Mouse (Mus musculus) R1 (cell line): Measurements from ENCODE around the gene Ap2a2.
"Not testable (repeated sequence)": the region's sequence is repeated elsewhere in the genome, so short reads cannot be mapped to it uniquely, and the experiment has no call there.

Experiments used
- DNase-seq: peaks from one replicate; pipeline ENCODE4 v3.0.0-alpha.2; 2018; ENCODE audit warnings: low read depth, low spot score

The Ap2a2 gene

DNA sequence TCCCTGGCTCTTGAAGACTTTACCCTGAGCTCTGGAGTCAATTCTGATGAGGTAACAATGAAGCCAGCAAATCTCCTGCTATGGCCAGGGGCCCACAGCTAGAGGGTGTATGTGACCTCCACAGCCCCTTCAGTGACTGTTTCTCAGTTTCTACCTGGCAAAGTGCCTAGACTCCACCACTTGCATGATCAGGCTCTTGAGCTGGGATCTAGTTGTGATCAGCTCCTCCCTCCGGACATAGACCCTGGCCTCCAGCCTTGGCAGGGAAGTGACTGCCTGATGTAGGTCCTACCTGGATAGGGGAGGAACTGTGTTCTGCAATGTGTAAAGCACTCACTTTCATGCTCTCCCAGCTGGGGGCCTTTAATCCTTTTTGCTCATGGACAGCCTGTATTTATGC is 98.4 kb downstream of the Ap2a2 start:
- no peak for DNase-seq

GRCm38 (mm10) chr7:141661481-141661880 is 99.5 kb downstream of the Ap2a2 start:
- no peak for DNase-seq

DNA sequence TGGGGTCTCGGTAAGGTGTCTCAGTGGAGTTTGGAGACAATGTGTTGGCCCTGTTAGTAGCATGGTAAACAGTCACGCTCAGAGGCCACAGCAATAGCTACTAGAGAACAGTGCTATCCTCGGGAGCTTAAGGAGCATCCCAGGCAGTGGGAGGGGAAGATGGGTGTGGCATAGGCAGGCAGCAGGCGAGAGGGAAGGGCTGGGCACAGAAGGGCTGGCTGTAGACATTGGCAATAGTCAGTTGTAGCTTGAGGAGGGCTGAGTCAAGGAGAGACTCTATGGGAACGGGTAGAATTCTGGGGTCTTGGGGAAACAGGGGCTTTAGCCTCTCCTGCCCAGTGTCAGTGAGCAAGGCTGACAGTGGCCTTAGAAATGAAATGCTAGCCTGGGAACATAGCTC is 100.2 kb downstream of the Ap2a2 start:
- DNase-seq: no peak

DNA sequence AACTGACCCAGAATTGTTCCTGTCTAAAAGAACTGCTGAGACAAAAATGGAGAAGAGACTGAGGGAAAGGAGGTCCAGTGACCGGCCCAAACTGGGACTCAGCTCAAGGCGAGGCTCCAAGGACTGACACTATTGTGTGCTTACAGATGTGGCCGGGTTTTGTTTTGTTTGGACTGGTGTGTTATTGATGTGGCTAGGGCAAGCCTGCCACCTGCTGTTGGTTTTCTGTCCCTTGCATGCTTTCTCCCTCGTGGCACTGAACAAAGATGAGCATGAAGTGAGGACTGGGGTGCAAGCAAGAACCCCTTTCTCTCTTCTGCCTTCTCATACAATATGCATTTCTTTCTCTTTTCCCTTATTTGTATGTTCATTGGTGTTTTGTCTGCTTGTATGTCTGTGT is 104.2 kb downstream of the Ap2a2 start:
- peak; percentile 73 for DNase-seq

DNA sequence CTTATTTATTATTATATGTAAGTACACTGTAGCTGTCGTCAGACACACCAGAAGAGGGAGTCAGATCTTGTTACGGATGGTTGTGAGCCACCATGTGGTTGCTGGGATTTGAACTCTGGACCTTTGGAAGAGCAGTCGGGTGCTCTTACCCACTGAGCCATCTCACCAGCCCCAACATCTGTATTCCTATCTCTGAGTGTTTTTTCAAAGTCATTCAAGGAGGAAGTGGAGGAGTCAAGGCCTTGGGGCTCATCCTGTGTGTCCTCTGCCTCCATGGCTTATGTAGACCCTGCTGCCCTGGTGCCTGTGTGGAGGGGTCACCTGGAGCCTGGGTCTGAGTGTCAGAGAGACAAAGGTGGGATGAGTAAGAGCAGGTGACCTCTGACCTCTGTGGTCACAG is 107.1 kb downstream of the Ap2a2 start:
- not testable (repeated sequence) for DNase-seq

GRCm38 (mm10) chr7:141670999-141671398 is 109.0 kb downstream of the Ap2a2 start:
- DNase-seq: peak; percentile 64

DNA sequence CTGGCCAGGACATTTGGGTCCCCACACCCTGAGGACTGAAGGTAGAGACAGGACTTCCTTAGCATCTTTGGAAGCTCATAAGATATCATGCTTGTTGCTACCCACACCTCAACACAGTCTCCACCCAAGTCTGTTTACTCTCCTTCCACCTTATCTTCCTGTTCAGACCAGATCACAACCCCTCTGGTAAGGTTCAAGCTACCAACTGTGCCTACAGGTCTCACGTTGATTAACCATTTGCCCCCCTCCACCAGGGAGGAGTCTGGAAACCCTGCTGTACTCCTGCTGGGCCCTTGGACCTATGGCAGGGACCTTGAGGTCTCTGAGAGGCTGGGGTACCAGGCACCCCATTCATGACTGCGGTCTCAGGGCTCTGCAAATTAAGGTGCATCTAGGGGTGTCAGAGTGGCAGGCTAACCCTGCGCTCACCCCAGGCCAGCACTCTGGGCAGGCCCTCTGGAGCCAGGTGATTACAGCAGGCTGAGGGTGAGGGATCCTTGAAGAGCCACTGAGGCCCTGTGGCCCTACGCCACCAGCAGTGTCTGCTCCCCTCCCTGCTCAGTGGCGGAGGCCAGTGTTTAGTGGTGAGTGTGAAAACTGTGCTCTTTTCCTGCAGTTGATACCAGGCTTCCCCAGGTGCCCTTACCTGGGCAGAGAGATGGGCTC is 109.8 kb downstream of the Ap2a2 start:
- DNase-seq: no peak

DNA sequence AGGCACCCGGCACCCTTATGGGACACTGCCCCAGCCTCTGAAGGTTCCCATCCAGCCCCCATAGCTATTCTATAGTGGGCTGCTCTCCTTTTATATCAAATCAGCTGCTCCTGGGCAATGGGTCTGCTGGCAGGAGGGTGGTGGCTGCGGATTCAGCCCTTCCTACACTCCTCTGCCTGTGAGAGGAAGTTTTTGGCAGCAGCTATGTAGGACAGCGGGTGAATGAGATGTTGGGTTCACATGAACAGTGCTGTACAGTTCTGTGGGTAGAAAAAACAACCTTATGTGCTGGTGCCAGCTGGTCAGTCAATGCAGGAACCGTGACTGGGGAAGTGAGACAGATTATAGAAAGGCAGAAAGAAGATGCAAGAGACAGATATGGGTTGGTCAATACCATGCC is 116.9 kb downstream of the Ap2a2 start:
- no peak for DNase-seq
